Mouse (Mus musculus): Measurements from ENCODE around the gene Ppp1r18.
A peak's percentile ranks its signal among the peaks of the same experiment; 100 is the strongest.

- TF ChIP-seq CTCF (IDR thresholded peaks at IDR 0.05; ENCODE audit: extremely low read depth, insufficient read depth, low read length) (no peak), POLR2A (IDR thresholded peaks at IDR 0.05; ENCODE audit: extremely low read depth, insufficient read depth, low read length) (peak; percentile 72)
These were observed 52.3 kb downstream of the Ppp1r18 start for GRCm38 (mm10) chr17:35917463-35918251.

Data from cortical plate, adult 2 months (tissue).